Mouse (Mus musculus): ENCODE results near the gene Gm28363. TPM values are rescaled to one million over a fixed set of nuclear protein-coding genes. Genes with fewer than 3 reads are reported as not detected.
"Not testable (repeated sequence)": the region's sequence is repeated elsewhere in the genome, so short reads cannot be mapped to it uniquely, and the experiment has no call there.

Gm28363 gene
- total RNA-seq (2021), result not detected
- long read RNA-seq, result 0 reads

GRCm38 (mm10) chr1:117696831-117697230 is at the start of gene Gm28363:
TSS of gene Gm28363 (plus strand) at chr1:117697131.
- DNase-seq (ENCODE audit: low spot score in 2 of 2), result not testable (repeated sequence)

DNA sequence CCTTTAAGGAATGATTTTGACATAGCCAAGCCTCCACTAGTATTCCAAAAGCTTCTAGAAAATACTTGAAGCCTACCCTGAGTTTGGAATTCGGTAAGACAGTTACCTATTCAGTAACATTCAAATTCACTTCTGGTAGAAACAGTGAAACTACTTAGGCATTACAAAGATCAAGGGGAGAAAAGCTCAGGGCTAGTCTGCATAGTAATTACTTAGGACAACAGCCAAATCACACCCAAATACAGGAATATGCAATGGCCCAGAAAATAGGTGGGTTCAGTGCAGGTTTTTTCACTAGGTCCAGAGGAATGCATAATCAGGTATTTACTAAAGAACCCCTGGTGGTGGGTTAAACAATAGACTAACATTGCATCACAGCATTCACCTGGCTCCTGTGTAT is 46.7 kb upstream of the Gm28363 start:
- not testable (repeated sequence) for DNase-seq (ENCODE audit: low spot score in 2 of 2)

Other genes with a start within 250 kb of the Gm28363 start
- not detected for gene B020011L13Rik, start 84.0 kb downstream of the Gm28363 start, total RNA-seq (2021)
- not detected for gene Gm28360, start 132.9 kb downstream of the Gm28363 start, total RNA-seq (2021)
- not detected for gene Gm28168, start 230.9 kb downstream of the Gm28363 start, total RNA-seq (2021)